Mouse (Mus musculus) cerebellum, adult 2 months (tissue): Measurements from ENCODE around the gene Aatk.

ENCODE experiments used
- CTCF ChIP-seq: fragments of 200-500 bp; IDR thresholded peaks from 2 replicates; pipeline ENCODE4 v1.5.1; 2011; ENCODE audit warnings: low read depth, mild to moderate bottlenecking, control low read depth, low read length, moderate library complexity, borderline replicate concordance; ENCODE audit not compliant: insufficient read depth
- POLR2A ChIP-seq: fragments of 200-500 bp; IDR thresholded peaks from 2 replicates; pipeline ENCODE4 v1.6.1; 2011; ENCODE audit warnings: low read length, control low read depth, borderline replicate concordance; ENCODE audit not compliant: insufficient read depth

GRCm38 (mm10) chr11:120005434-120006317 lies 41.3 kb downstream of the Aatk start:
- TF ChIP-seq CTCF (no peak), POLR2A (no peak)
